Mouse (Mus musculus) heart, postnatal 0 days (tissue): ENCODE results near the gene Zmiz1. TPM values are rescaled to one million over a fixed set of nuclear protein-coding genes. Genes with fewer than 3 reads are reported as not detected.

ENCODE experiments used
- ATAC-seq: fragments of 200-750 bp; cut with Nextera tagmentation; 2 replicates; pipeline ENCODE4 v1.8.0; 2017; ENCODE audit warnings: low read depth, moderate number of reproducible peaks, moderate library complexity; ENCODE audit not compliant: insufficient read depth
- DNase-seq: peaks from one replicate; pipeline ENCODE4 v3.0.0-alpha.2; 2016; ENCODE audit warnings: low spot score
- H3K27ac ChIP-seq: fragments of 300-500 bp; sonication (generic); 2 replicates; pipeline ENCODE4 v1.5.1; 2014; ENCODE audit warnings: low read depth, mild to moderate bottlenecking
- H3K27me3 ChIP-seq: fragments of 300-500 bp; sonication (generic); 2 replicates; pipeline ENCODE4 v1.6.1; 2014; ENCODE audit warnings: low read length, mixed read lengths; ENCODE audit not compliant: control insufficient read depth, insufficient read depth
- H3K36me3 ChIP-seq: fragments of 300-500 bp; sonication (generic); replicated peaks from 2 replicates; pipeline ENCODE4 v1.6.1; 2014; ENCODE audit warnings: low read length, mixed read lengths; ENCODE audit not compliant: control insufficient read depth, insufficient read depth
- H3K4me1 ChIP-seq: fragments of 300-500 bp; sonication (generic); 2 replicates; pipeline ENCODE4 v1.6.1; 2014; ENCODE audit warnings: antibody characterized with exemption; ENCODE audit not compliant: control insufficient read depth, insufficient read depth
- H3K4me2 ChIP-seq: fragments of 300-500 bp; sonication (generic); 2 replicates; pipeline ENCODE4 v1.6.1; 2014; ENCODE audit warnings: low read depth, mild to moderate bottlenecking, low read length, moderate library complexity
- H3K4me3 ChIP-seq: fragments of 300-500 bp; sonication (generic); 2 replicates; pipeline ENCODE4 v1.5.1; 2014; ENCODE audit warnings: low read depth, low read length
- H3K9ac ChIP-seq: fragments of 300-500 bp; sonication (generic); replicated peaks from 2 replicates; pipeline ENCODE4 v1.6.1; 2014; ENCODE audit warnings: low read depth, low read length, mixed read lengths
- H3K9me3 ChIP-seq: fragments of 300-500 bp; sonication (generic); replicated peaks from 2 replicates; pipeline ENCODE4 v1.6.1; 2016; ENCODE audit warnings: low read length; ENCODE audit not compliant: control insufficient read depth
- CTCF ChIP-seq: IDR thresholded peaks from 2 replicates; pipeline ENCODE4 v1.5.1; 2016; ENCODE audit warnings: antibody characterized with exemption, control low read depth, low read depth
- EP300 ChIP-seq: IDR thresholded peaks from 2 replicates; pipeline ENCODE4 v1.6.1; 2016; ENCODE audit warnings: antibody characterized with exemption, low read depth
- WGBS: fragments of 180-500 bp; shearing (Covaris S2); extraction: QIAGEN DNeasy Blood & Tissue Kit; methylation state at CpG from one replicate; pipeline ENCODE4 v1.1.7; 2014; 5-methylcytosine and 5-hydroxymethylcytosine counted together
- polyA plus RNA-seq: library from polyadenylated mRNA; unstranded; fragments of >200 nt; fragmentation: Nextera tagmentation; extraction: Ambion mirVana; gene quantifications from 2 replicates; pipeline ENCODE4 v1.2.1, GENCODE M21; 2015
- total RNA-seq: library from RNA; depleted of rRNA; stranded (reverse); fragments of >200 nt; gene quantifications from 2 replicates; pipeline ENCODE4 v1.2.3, GENCODE M21; 2014; ENCODE audit warnings: low replicate concordance

Gene Zmiz1
- total and polyA plus RNA-seq, 2 experiments from 2014 or later: 13.8 to 41.0 TPM

GRCm38 (mm10) chr14:25551731-25552130 lies 92.7 kb downstream of the Zmiz1 start:
- Histone ChIP-seq H3K36me3 (0 out of 2 replicates have a peak, but pooled peaks cover 17% of the 10 kb centered on the region), H3K9me3 (no peaks in the 10 kb centered on the region), H3K27me3 (no peaks in the 10 kb centered on the region), H3K27ac (no peak overlapping the region), H3K4me3 (no peak overlapping the region), H3K4me1 (peaks cover 27% of the 10 kb centered on the region), H3K9ac (no peak overlapping the region), H3K4me2 (no peak overlapping the region)
- 37% methylated on average over 2 of the region's 2 CpGs for WGBS
- ATAC-seq: no peak
- no peak for DNase-seq
- TF ChIP-seq CTCF (no peak), EP300 (no peak)

GRCm38 (mm10) chr14:25553382-25553781 lies 94.4 kb downstream of the Zmiz1 start:
- Histone ChIP-seq H3K27ac (no peak overlapping the region), H3K4me1 (peaks cover 30% of the 10 kb centered on the region), H3K4me3 (no peak overlapping the region), H3K9ac (no peak overlapping the region), H3K27me3 (no peaks in the 10 kb centered on the region), H3K9me3 (no peaks in the 10 kb centered on the region), H3K36me3 (0 out of 2 replicates have a peak, but pooled peaks cover 13% of the 10 kb centered on the region), H3K4me2 (no peak overlapping the region)
- no peak for DNase-seq
- no peak for TF ChIP-seq EP300
- TF ChIP-seq CTCF: no peak
- no peak for ATAC-seq
- 70% methylated on average over 2 of the region's 2 CpGs for WGBS

GRCm38 (mm10) chr14:25554781-25555180 lies 95.8 kb downstream of the Zmiz1 start:
- DNase-seq (no peak), ATAC-seq (peak; percentile 49; the same call in 1 of the 2 replicates)
- Histone ChIP-seq H3K27me3 (no peaks in the 10 kb centered on the region), H3K4me3 (no peak overlapping the region), H3K9me3 (no peaks in the 10 kb centered on the region), H3K4me2 (no peak overlapping the region), H3K36me3 (0 out of 2 replicates have a peak, but pooled peaks cover 5% of the 10 kb centered on the region), H3K4me1 (peaks cover 27% of the 10 kb centered on the region), H3K9ac (no peak overlapping the region), H3K27ac (no peak overlapping the region)
- 29% methylated on average over 8 of the region's 8 CpGs for WGBS
- TF ChIP-seq CTCF: no peak
- TF ChIP-seq EP300: no peak

- Histone ChIP-seq H3K36me3 (0 out of 2 replicates have a peak, but pooled peaks cover 10% of the 10 kb centered on the region), H3K4me2 (no peak overlapping the region), H3K9ac (no peak overlapping the region), H3K27ac (no peak overlapping the region), H3K27me3 (no peaks in the 10 kb centered on the region), H3K4me1 (peaks cover 33% of the 10 kb centered on the region), H3K9me3 (no peaks in the 10 kb centered on the region), H3K4me3 (no peak overlapping the region)
- DNase-seq (no peak), ATAC-seq (no peak)
- WGBS: 47% methylated on average over 10 of the region's 10 CpGs
- TF ChIP-seq CTCF (no peak), EP300 (no peak)
Observed at GRCm38 (mm10) chr14:25555291-25555781, 96.4 kb downstream of the Zmiz1 start.

- H3K4me3 ChIP-seq: no peak overlapping the region
- no peak overlapping the region for H3K9ac ChIP-seq
- H3K4me1 ChIP-seq: peaks cover 34% of the 10 kb centered on the region
- H3K27ac ChIP-seq: peak overlapping the region; percentile 9; the same call in 1 of the 2 replicates
- no peak for ATAC-seq
- DNase-seq: no peak
- H3K27me3 ChIP-seq: no peaks in the 10 kb centered on the region
- TF ChIP-seq CTCF: no peak
- TF ChIP-seq EP300: no peak
- 42% methylated on average over 7 of the region's 7 CpGs for WGBS
- 0 out of 2 replicates have a peak, but pooled peaks cover 10% of the 10 kb centered on the region for H3K36me3 ChIP-seq
- H3K4me2 ChIP-seq: no peak overlapping the region
- H3K9me3 ChIP-seq: no peaks in the 10 kb centered on the region
Observed at GRCm38 (mm10) chr14:25555848-25556247, 96.9 kb downstream of the Zmiz1 start.

- Histone ChIP-seq H3K4me1 (peaks cover 40% of the 10 kb centered on the region), H3K4me3 (no peak overlapping the region), H3K27me3 (no peaks in the 10 kb centered on the region), H3K27ac (peak overlapping the region; percentile 76), H3K9me3 (no peaks in the 10 kb centered on the region), H3K4me2 (no peak overlapping the region), H3K36me3 (0 out of 2 replicates have a peak, but pooled peaks cover 10% of the 10 kb centered on the region), H3K9ac (no peak overlapping the region)
- ATAC-seq (no peak), DNase-seq (no peak)
- WGBS: 49% methylated on average over 8 of the region's 8 CpGs
- TF ChIP-seq EP300: no peak
- no peak for TF ChIP-seq CTCF
Observed at GRCm38 (mm10) chr14:25557014-25557413, 98.0 kb downstream of the Zmiz1 start.
